Comparison of ENCODE assay signal across 34 mouse cellular contexts in the genomic region with DNA sequence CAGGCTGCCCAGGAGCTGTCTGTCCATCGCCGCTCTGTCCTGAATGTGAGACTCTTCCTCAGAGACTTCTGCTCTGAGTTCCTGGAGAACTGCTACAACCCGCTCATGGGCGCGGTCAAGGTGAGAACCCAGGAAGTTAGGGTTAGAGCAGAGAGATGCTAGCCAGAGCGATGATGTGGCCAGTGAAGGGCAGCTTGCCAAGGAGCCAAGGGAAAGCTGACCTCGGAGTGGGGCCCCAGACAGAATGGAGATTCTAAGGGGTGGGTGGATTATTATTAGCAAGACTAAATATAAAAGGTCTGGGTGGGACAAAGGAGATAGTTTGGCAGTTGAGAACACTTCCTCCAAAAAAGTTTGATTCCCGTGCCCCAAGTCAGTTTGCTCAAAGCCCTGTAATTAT. TPM values are rescaled to one million over a fixed set of nuclear protein-coding genes. Genes with fewer than 3 reads are reported as not detected.
DNase-seq lines count a peak whose midpoint lies in the region; ATAC-seq and TF ChIP-seq lines count a peak whose summit lies in the region.
"Had no signal": no experiment of that assay in that cellular context is flagged by ENCODE, and none has a peak within 500 bp of the region (broad histone marks: within the 10 kb centered on the region; RNA-seq: fewer than 3 reads in every experiment).

No protein-coding gene starts in this region.

- no peak for ATAC-seq in heart, embryonic 11.5 days (replicated peaks; ENCODE audit: insufficient number of reproducible peaks, low FRiP score, low TSS enrichment)
- no peak for ATAC-seq in heart, embryonic 14.5 days (ENCODE audit: insufficient number of reproducible peaks, insufficient read depth, low FRiP score, low read depth)
- no peak for ATAC-seq in hindbrain, embryonic 14.5 days (ENCODE audit: low FRiP score)
- ATAC-seq: forebrain, embryonic 15.5 days; lung, postnatal 0 days had no signal

- no peak overlapping the region for H3K4me2 ChIP-seq in heart, embryonic 11.5 days
- H3K4me2 ChIP-seq in heart, embryonic 14.5 days (ENCODE audit: low read length), result no peak overlapping the region
- no peak overlapping the region for H3K4me2 ChIP-seq in hindbrain, embryonic 14.5 days (replicated peaks)
- H3K4me2 ChIP-seq: forebrain, embryonic 15.5 days; hindbrain, embryonic 13.5 days; kidney, embryonic 15.5 days; limb, embryonic 15.5 days; liver, embryonic 13.5 days; midbrain, embryonic 12.5 days; neural tube, embryonic 13.5 days; stomach, embryonic 15.5 days had no signal

- WGBS in heart, embryonic 11.5 days (ENCODE audit: insufficient replicate concordance), result 94% methylated on average over 8 of the region's 8 CpGs
- WGBS in heart, embryonic 14.5 days, result 74% methylated on average over 8 of the region's 8 CpGs
- 94% methylated on average over 8 of the region's 8 CpGs for WGBS in hindbrain, embryonic 14.5 days

- peak; percentile 94 for DNase-seq in heart, adult 11 months
- peak; percentile 28 to 32 for DNase-seq in heart, postnatal 36 days
- no peak for DNase-seq in hindbrain, embryonic 14.5 days (ENCODE audit: low spot score)
- no peak for DNase-seq in layer of hippocampus, adult 2 months (ENCODE audit: low spot score in 2 of 2)
- DNase-seq: adrenal gland, adult 8-10 months; cerebellum, adult 8-10 months; cerebellum, postnatal 25 days; gastrocnemius, postnatal 25 days; kidney, adult 11 months; layer of hippocampus, postnatal 36 days; liver, embryonic 13.5 days; lung, adult 18-20 months; lung, postnatal 4 days had no signal

- TF ChIP-seq CTCF in layer of hippocampus, adult 2 months (conservative IDR thresholded peaks at IDR 0.05), result no peak

- no peaks in the 10 kb centered on the region for H3K9me3 ChIP-seq in heart, embryonic 11.5 days (replicated peaks; ENCODE audit: control insufficient read depth, low read length)
- H3K9me3 ChIP-seq in heart, embryonic 14.5 days (ENCODE audit: control insufficient read depth, low read length), result no peaks in the 10 kb centered on the region
- no peaks in the 10 kb centered on the region for H3K9me3 ChIP-seq in hindbrain, embryonic 14.5 days (ENCODE audit: control insufficient read depth, low read length)
- H3K9me3 ChIP-seq: forebrain, embryonic 10.5 days; forebrain, embryonic 15.5 days; G1E; hindbrain, embryonic 13.5 days; kidney, embryonic 15.5 days; limb, embryonic 10.5 days; limb, embryonic 15.5 days; liver, embryonic 13.5 days; megakaryocyte, embryonic 14.5 days; midbrain, embryonic 12.5 days; neural tube, embryonic 13.5 days; stomach, embryonic 15.5 days had no signal

- peaks cover 41% of the 10 kb centered on the region for H3K36me3 ChIP-seq in heart, embryonic 11.5 days (ENCODE audit: control insufficient read depth, insufficient read depth, low read length)
- H3K36me3 ChIP-seq in heart, embryonic 14.5 days (ENCODE audit: control insufficient read depth, insufficient read depth, low read length), result peaks cover 78% of the 10 kb centered on the region
- H3K36me3 ChIP-seq in hindbrain, embryonic 14.5 days (replicated peaks; ENCODE audit: control insufficient read depth, insufficient read depth), result peaks cover 62% of the 10 kb centered on the region

- H3K27me3 ChIP-seq in heart, embryonic 11.5 days (ENCODE audit: control insufficient read depth, insufficient read depth, low read length), result no peaks in the 10 kb centered on the region
- no peaks in the 10 kb centered on the region for H3K27me3 ChIP-seq in heart, embryonic 14.5 days (ENCODE audit: control insufficient read depth, insufficient read depth, low read length)
- H3K27me3 ChIP-seq in hindbrain, embryonic 14.5 days (ENCODE audit: control insufficient read depth, insufficient read depth, low read length), result no peaks in the 10 kb centered on the region
- H3K27me3 ChIP-seq: forebrain, embryonic 15.5 days; hindbrain, embryonic 13.5 days; kidney, embryonic 15.5 days; limb, embryonic 15.5 days; liver, embryonic 13.5 days; megakaryocyte, embryonic 14.5 days; midbrain, embryonic 12.5 days; neural tube, embryonic 13.5 days; stomach, embryonic 15.5 days had no signal

- no peak overlapping the region for H3K27ac ChIP-seq in heart, embryonic 11.5 days (ENCODE audit: low read depth, low read length)
- peak overlapping the region; percentile 32; the same call in 1 of the 2 replicates for H3K27ac ChIP-seq in brown adipose tissue, adult 24 weeks (replicated peaks; ENCODE audit: low read depth, low read length)
- peak overlapping the region in 1 of 2 experiments; percentile 44; a peak in 2 of 4 replicates for H3K27ac ChIP-seq in heart, embryonic 14.5 days (replicated peaks in 1 of 2; ENCODE audit: control insufficient read depth in 1 of 2, insufficient read depth in 1 of 2, low read depth in 2 of 2, low read length in 2 of 2)
- no peak overlapping the region for H3K27ac ChIP-seq in hindbrain, embryonic 14.5 days
- H3K27ac ChIP-seq in layer of hippocampus, adult 2 months, result no peak overlapping the region
- H3K27ac ChIP-seq: forebrain, embryonic 10.5 days; forebrain, embryonic 15.5 days; hindbrain, embryonic 13.5 days; kidney, embryonic 15.5 days; limb, embryonic 10.5 days; limb, embryonic 15.5 days; liver, embryonic 13.5 days; midbrain, embryonic 12.5 days; neural tube, embryonic 13.5 days; stomach, embryonic 15.5 days had no signal

- no peak overlapping the region for H3K9ac ChIP-seq in heart, embryonic 11.5 days (ENCODE audit: low read depth, low read length)
- 0 out of 2 replicates have a peak overlapping the region, but pooled peaks have one; percentile 4 for H3K9ac ChIP-seq in heart, embryonic 14.5 days (ENCODE audit: low read length)
- H3K9ac ChIP-seq in hindbrain, embryonic 14.5 days, result no peak overlapping the region
- H3K9ac ChIP-seq: forebrain, embryonic 15.5 days; hindbrain, embryonic 13.5 days; kidney, embryonic 15.5 days; limb, embryonic 15.5 days; liver, embryonic 13.5 days; midbrain, embryonic 12.5 days; neural tube, embryonic 13.5 days; stomach, embryonic 15.5 days had no signal

- no peak overlapping the region for H3K4me3 ChIP-seq in heart, embryonic 11.5 days (ENCODE audit: low read depth, low read length)
- no peak overlapping the region for H3K4me3 ChIP-seq in brown adipose tissue, adult 24 weeks (ENCODE audit: insufficient read depth, low read depth, low read length)
- no peak overlapping the region for H3K4me3 ChIP-seq in heart, embryonic 14.5 days (ENCODE audit: control insufficient read depth in 1 of 2, insufficient read depth in 1 of 2, low read depth in 1 of 2, low read length in 2 of 2)
- no peak overlapping the region for H3K4me3 ChIP-seq in hindbrain, embryonic 14.5 days (replicated peaks; ENCODE audit: low read length)
- H3K4me3 ChIP-seq in layer of hippocampus, adult 2 months, result no peak overlapping the region
- H3K4me3 ChIP-seq: forebrain, embryonic 10.5 days; forebrain, embryonic 15.5 days; hindbrain, embryonic 13.5 days; kidney, embryonic 15.5 days; limb, embryonic 10.5 days; limb, embryonic 15.5 days; liver, embryonic 13.5 days; megakaryocyte, embryonic 14.5 days; midbrain, embryonic 12.5 days; neural tube, embryonic 13.5 days; stomach, embryonic 15.5 days had no signal

- no peaks in the 10 kb centered on the region for H3K4me1 ChIP-seq in heart, embryonic 11.5 days (ENCODE audit: control insufficient read depth, insufficient read depth, low read length)
- peaks cover 22% of the 10 kb centered on the region for H3K4me1 ChIP-seq in brown adipose tissue, adult 24 weeks (ENCODE audit: control insufficient read depth, insufficient read depth, insufficient read length, low read length)
- H3K4me1 ChIP-seq in heart, embryonic 14.5 days (ENCODE audit: control insufficient read depth in 2 of 2, insufficient read depth in 2 of 2, low read length in 2 of 2), result peaks cover 4 to 5% of the 10 kb centered on the region in 2 experiments; a peak in 3 of 4 replicates
- no peaks in the 10 kb centered on the region for H3K4me1 ChIP-seq in hindbrain, embryonic 14.5 days (replicated peaks; ENCODE audit: control insufficient read depth, insufficient read depth, low read length)
- H3K4me1 ChIP-seq: forebrain, embryonic 15.5 days; hindbrain, embryonic 13.5 days; kidney, embryonic 15.5 days; limb, embryonic 15.5 days; midbrain, embryonic 12.5 days; neural tube, embryonic 13.5 days; stomach, embryonic 15.5 days had no signal

- intact Hi-C loops in heart, postnatal 36 days (cut with DNase I), result no loop called here

RNA-seq across cellular contexts. Expression of a gene that starts 10.6 kb away (rescaled TPM):
- 0.24 TPM in 1 of 2 replicates, not detected in the other for polyA plus RNA-seq in heart, embryonic 11.5 days (2014; fragmentation: Nextera tagmentation; extraction: Ambion mirVana)
- not detected in 2 replicates for polyA plus RNA-seq in brown adipose tissue, adult 24 weeks (2012; ENCODE audit: insufficient read depth, insufficient read length, missing spikeins)
- 0.15 TPM in 1 of 2 replicates, not detected in the other for polyA plus RNA-seq in heart, embryonic 14.5 days (2014; fragmentation: Nextera tagmentation; extraction: Ambion mirVana)
- total RNA-seq in heart, postnatal 36 days (2021), result under 1 TPM in 1 of 2 experiments, not detected in 1; 0.19 TPM
- 0.19 TPM in 1 of 2 replicates, not detected in the other for polyA plus RNA-seq in hindbrain, embryonic 14.5 days (2014; fragmentation: Nextera tagmentation; extraction: Ambion mirVana)
- not detected for total RNA-seq in layer of hippocampus, adult 2 months (2021)
- total RNA-seq: gastrocnemius, postnatal 25 days; layer of hippocampus, postnatal 36 days; left cerebral cortex, postnatal 10 days had no signal
- polyA plus RNA-seq: frontal cortex, adult 2 months; G1E; lung, postnatal 0 days had no signal

RNA-seq across cellular contexts. Expression of a gene that starts 11.4 kb away (rescaled TPM):
- polyA plus RNA-seq in heart, embryonic 11.5 days (2014; fragmentation: Nextera tagmentation; extraction: Ambion mirVana), result 33.1 and 34.2 TPM in 2 replicates
- 3.6 and 5.3 TPM in 2 replicates for polyA plus RNA-seq in brown adipose tissue, adult 24 weeks (2012; ENCODE audit: insufficient read depth, insufficient read length, missing spikeins)
- polyA plus RNA-seq in heart, embryonic 14.5 days (2014; fragmentation: Nextera tagmentation; extraction: Ambion mirVana), result 23.6 and 25.2 TPM in 2 replicates
- 10 to 100 TPM in 1 of 2 experiments, 1 to 10 TPM in 1; 8.9 to 12.2 TPM for total RNA-seq in heart, postnatal 36 days (2021)
- 15.4 and 16.7 TPM in 2 replicates for polyA plus RNA-seq in hindbrain, embryonic 14.5 days (2014; fragmentation: Nextera tagmentation; extraction: Ambion mirVana)
- 1 to 10 TPM; 5.4 to 6.4 TPM for total RNA-seq in layer of hippocampus, adult 2 months (2021)

RNA-seq across cellular contexts. Expression of a gene that starts 17.6 kb away (rescaled TPM):
- not detected in 2 replicates for polyA plus RNA-seq in heart, embryonic 11.5 days (2014; fragmentation: Nextera tagmentation; extraction: Ambion mirVana)
- not detected in 2 replicates for polyA plus RNA-seq in brown adipose tissue, adult 24 weeks (2012; ENCODE audit: insufficient read depth, insufficient read length, missing spikeins)
- polyA plus RNA-seq in heart, embryonic 14.5 days (2014; fragmentation: Nextera tagmentation; extraction: Ambion mirVana), result not detected in 2 replicates
- total RNA-seq in heart, postnatal 36 days (2021), result not detected
- 0.21 TPM in 1 of 2 replicates, not detected in the other for polyA plus RNA-seq in hindbrain, embryonic 14.5 days (2014; fragmentation: Nextera tagmentation; extraction: Ambion mirVana)
- total RNA-seq in layer of hippocampus, adult 2 months (2021), result not detected
- total RNA-seq: adrenal gland, adult 8-10 months; adrenal gland, postnatal 4 days; gastrocnemius, adult 18-20 months; heart, postnatal 14 days; layer of hippocampus, postnatal 36 days; left cerebral cortex, postnatal 10 days had no signal
- polyA plus RNA-seq: embryonic facial prominence, embryonic 11.5 days; frontal cortex, adult 2 months; kidney, embryonic 15.5 days; liver, embryonic 13.5 days; lung, postnatal 0 days; neural tube, embryonic 13.5 days; stomach, embryonic 15.5 days had no signal

RNA-seq across cellular contexts. Expression of a gene that starts 25.2 kb away (rescaled TPM):
- 0.49 TPM in 1 of 2 replicates, not detected in the other for polyA plus RNA-seq in heart, embryonic 11.5 days (2014; fragmentation: Nextera tagmentation; extraction: Ambion mirVana)
- polyA plus RNA-seq in brown adipose tissue, adult 24 weeks (2012; ENCODE audit: insufficient read depth, insufficient read length, missing spikeins), result not detected in 2 replicates
- not detected in 2 replicates for polyA plus RNA-seq in heart, embryonic 14.5 days (2014; fragmentation: Nextera tagmentation; extraction: Ambion mirVana)
- not detected for total RNA-seq in heart, postnatal 36 days (2021)
- not detected in 2 replicates for polyA plus RNA-seq in hindbrain, embryonic 14.5 days (2014; fragmentation: Nextera tagmentation; extraction: Ambion mirVana)
- not detected for total RNA-seq in layer of hippocampus, adult 2 months (2021)
- total RNA-seq: gastrocnemius, postnatal 25 days; heart, postnatal 14 days; layer of hippocampus, postnatal 36 days; left cerebral cortex, postnatal 10 days had no signal
- polyA plus RNA-seq: embryonic facial prominence, embryonic 11.5 days; forebrain, embryonic 10.5 days; forebrain, embryonic 15.5 days; G1E; hindbrain, embryonic 13.5 days; limb, embryonic 10.5 days; lung, postnatal 0 days; midbrain, embryonic 12.5 days; neural tube, embryonic 13.5 days had no signal

RNA-seq across cellular contexts. Expression of a gene that starts 27.1 kb away (rescaled TPM):
- polyA plus RNA-seq in heart, embryonic 11.5 days (2014; fragmentation: Nextera tagmentation; extraction: Ambion mirVana), result 8.6 and 11.0 TPM in 2 replicates
- 5.4 and 5.5 TPM in 2 replicates for polyA plus RNA-seq in brown adipose tissue, adult 24 weeks (2012; ENCODE audit: insufficient read depth, insufficient read length, missing spikeins)
- 10.0 and 10.9 TPM in 2 replicates for polyA plus RNA-seq in heart, embryonic 14.5 days (2014; fragmentation: Nextera tagmentation; extraction: Ambion mirVana)
- total RNA-seq in heart, postnatal 36 days (2021), result 10 to 100 TPM in 1 of 2 experiments, 1 to 10 TPM in 1; 8.4 to 15.4 TPM
- polyA plus RNA-seq in hindbrain, embryonic 14.5 days (2014; fragmentation: Nextera tagmentation; extraction: Ambion mirVana), result 20.4 and 20.5 TPM in 2 replicates
- total RNA-seq in layer of hippocampus, adult 2 months (2021), result 10 to 100 TPM; 34.4 to 34.7 TPM

Comparison
In these comparisons a context has a peak if more than half of its experiments do, and no peak if none do; other contexts are left out.
1. DNase-seq: peak in heart, adult 11 months (single experiment) and heart, postnatal 36 days (2 of 2); none in hindbrain, embryonic 14.5 days (single experiment) and layer of hippocampus, adult 2 months (0 of 2).